Mouse (Mus musculus): ENCODE measurements around the gene Cd300lg.

DNA sequence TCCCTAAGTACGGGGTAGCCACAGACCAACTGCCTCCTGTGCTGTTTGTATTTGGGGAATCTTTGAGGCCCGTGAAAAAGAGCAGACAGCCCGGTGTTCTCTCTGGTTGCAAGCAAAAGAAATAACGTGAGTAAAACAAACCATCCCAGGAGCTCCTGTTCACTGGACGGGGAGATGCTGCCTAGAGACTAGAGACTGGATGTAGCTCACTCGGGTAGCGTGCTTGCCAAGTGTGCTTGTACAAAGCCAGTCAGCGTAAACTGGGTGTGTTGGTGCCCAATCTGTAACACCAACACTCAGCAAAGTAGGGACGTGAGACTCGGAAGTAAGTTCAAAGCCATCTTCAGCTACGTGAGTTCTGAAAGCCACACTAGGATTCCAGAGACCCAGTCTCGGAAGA, 11.4 kb downstream of the Cd300lg start:
- no peak for TF ChIP-seq EP300 (IDR thresholded peaks at IDR 0.05; ENCODE audit: insufficient read depth, low read depth, low read length)
- no peak for TF ChIP-seq CTCF (IDR thresholded peaks at IDR 0.05; ENCODE audit: low read depth, low read length)

All from ES-Bruce4 (cell line).